Mouse (Mus musculus) T-helper 2 cell (primary cell): Measurements from ENCODE around the gene Gm16430.
"Not testable (repeated sequence)": the region's sequence is repeated elsewhere in the genome, so short reads cannot be mapped to it uniquely, and the experiment has no call there.

Source experiments
- in situ Hi-C: fragments of 300-600 bp; cut with MboI, MseI; formaldehyde crosslinking; loops from one replicate; pipeline ENCODE4 v1.15.1; 2025; ENCODE audit warnings: high pct_unique_total_duplicates

Gm16430 gene

DNA sequence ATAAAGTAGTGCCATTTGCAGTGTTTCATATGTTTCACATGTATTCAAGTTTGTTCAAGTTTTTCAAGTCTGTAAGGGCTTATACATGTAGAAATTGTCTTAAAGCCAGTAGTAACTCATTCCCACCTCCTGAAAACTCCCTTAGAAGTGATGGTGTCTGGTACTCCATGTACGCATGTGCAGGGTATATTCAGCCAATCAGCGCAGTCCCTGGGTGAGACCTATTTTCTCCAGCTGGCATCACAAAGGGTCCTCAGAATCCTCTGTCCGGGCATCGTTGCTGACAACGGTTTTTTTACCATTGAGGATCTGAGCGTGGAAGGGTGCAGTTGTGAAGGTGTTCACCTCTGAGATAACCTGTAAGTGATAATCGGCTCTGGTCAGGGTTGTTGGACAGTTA is at the start of gene Gm16430:
Gene Gm16430 (plus strand): TSS at position 301 of the 400 bp plus-strand sequence.
- in situ Hi-C loops = not testable (repeated sequence)
